Mouse (Mus musculus) neutrophil, adult 5-6 weeks (primary cell): ENCODE data around the gene Cacng3. TPM values are rescaled to one million over a fixed set of nuclear protein-coding genes. Genes with fewer than 3 reads are reported as not detected.

Experiments
- ATAC-seq: fragments of 151-379, 151-347 bp; 2 replicates; pipeline ENCODE4 v1.8.0; 2017; ENCODE audit warnings: mild to moderate bottlenecking, moderate TSS enrichment; ENCODE audit not compliant: insufficient number of reproducible peaks, poor library complexity, low FRiP score, severe bottlenecking; ENCODE audit errors: extremely low read depth
- total RNA-seq: library from RNA; stranded (forward); fragments of 200-1000 nt; gene quantifications from 2 replicates; pipeline ENCODE4 v1.2.3, GENCODE M21; 2017

Cacng3 gene
- 0.12 TPM in 1 of 2 replicates, not detected in the other for total RNA-seq

- no peak for ATAC-seq
These were observed at the start of gene Cacng3 for GRCm38 (mm10) chr7:122670442-122670872. Gene Cacng3, plus strand, starts transcription at chr7:122670492.

GRCm38 (mm10) chr7:122622125-122622774 lies 48.0 kb upstream of the Cacng3 start:
- ATAC-seq: no peak

- no peak for ATAC-seq
These were observed 46.5 kb upstream of the Cacng3 start for GRCm38 (mm10) chr7:122623753-122624152.

GRCm38 (mm10) chr7:122628050-122628449 lies 42.2 kb upstream of the Cacng3 start:
- no peak for ATAC-seq

GRCm38 (mm10) chr7:122630386-122630785 lies 39.9 kb upstream of the Cacng3 start:
- no peak for ATAC-seq

GRCm38 (mm10) chr7:122631151-122631550 lies 39.1 kb upstream of the Cacng3 start:
- ATAC-seq: no peak

GRCm38 (mm10) chr7:122632946-122633345 lies 37.3 kb upstream of the Cacng3 start:
- ATAC-seq: no peak

- ATAC-seq: no peak
These were observed 36.8 kb upstream of the Cacng3 start for GRCm38 (mm10) chr7:122633463-122633862.

GRCm38 (mm10) chr7:122643676-122644075 lies 26.6 kb upstream of the Cacng3 start:
- ATAC-seq: no peak

- ATAC-seq: no peak
These were observed 21.0 kb upstream of the Cacng3 start for GRCm38 (mm10) chr7:122649306-122649705.

GRCm38 (mm10) chr7:122652523-122652922 lies 17.8 kb upstream of the Cacng3 start:
- no peak for ATAC-seq

GRCm38 (mm10) chr7:122656671-122657070 lies 13.6 kb upstream of the Cacng3 start:
- no peak for ATAC-seq

- ATAC-seq: no peak
These were observed 12.7 kb upstream of the Cacng3 start for GRCm38 (mm10) chr7:122657423-122658126.

GRCm38 (mm10) chr7:122665311-122666049 lies 4.8 kb upstream of the Cacng3 start:
- no peak for ATAC-seq

- no peak for ATAC-seq
These were observed 2.4 kb upstream of the Cacng3 start for GRCm38 (mm10) chr7:122667903-122668302.

GRCm38 (mm10) chr7:122670873-122671641 lies 765 bp downstream of the Cacng3 start:
- ATAC-seq: no peak

- no peak for ATAC-seq
These were observed 2.7 kb downstream of the Cacng3 start for GRCm38 (mm10) chr7:122672981-122673380.

- ATAC-seq: no peak
These were observed 4.9 kb downstream of the Cacng3 start for GRCm38 (mm10) chr7:122675207-122675606.

GRCm38 (mm10) chr7:122701751-122702150 lies 31.5 kb downstream of the Cacng3 start:
- ATAC-seq: no peak
